Mouse (Mus musculus) urinary bladder, postnatal 4 days (tissue): Measurements from ENCODE around the gene Gm28539.
A peak's percentile ranks its signal among the peaks of the same experiment; 100 is the strongest.

Experiments
- DNase-seq, 2 experiments: peaks; one replicate each; pipeline ENCODE4 v3.0.0; 2021 to 2022; ENCODE audit warnings: low spot score in 2 of 2

Gm28539 gene

DNA sequence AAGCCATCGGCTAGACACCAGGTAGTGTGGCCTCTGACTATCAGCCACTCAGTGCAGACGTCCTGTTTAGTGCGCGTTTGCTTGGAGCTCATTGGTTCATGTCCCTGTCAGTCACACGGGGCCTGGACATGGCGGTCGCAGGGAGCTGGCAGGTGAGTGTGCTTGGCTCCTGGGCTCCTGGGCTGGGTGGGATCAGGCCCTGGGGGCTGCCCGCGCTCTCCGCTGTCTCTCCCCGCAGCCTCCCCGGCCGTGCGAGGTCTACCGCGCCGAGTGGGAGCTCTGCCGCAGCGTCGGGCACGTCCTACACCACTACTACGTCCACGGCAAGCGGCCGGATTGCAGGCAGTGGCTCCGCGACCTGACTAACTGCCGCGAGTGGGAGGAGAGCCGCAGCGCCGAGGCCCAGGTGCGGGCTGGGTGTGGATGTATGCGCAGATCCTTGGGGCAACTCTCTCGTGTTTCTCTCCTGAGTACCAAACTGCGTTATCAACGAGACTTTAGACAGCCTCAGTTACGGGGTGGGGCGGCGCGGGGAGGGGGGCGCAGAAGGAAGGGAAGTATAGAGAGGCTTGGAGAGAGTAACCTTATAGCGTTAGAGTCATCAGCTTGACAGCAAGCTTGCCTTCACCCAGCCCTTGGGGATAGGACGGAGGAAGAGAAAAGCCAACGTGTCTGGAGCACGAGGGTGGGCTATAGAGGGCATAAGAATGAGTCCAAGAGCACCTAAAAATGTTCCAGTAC is at the start of gene Gm28539, which contains the start of gene 2510002D24Rik:
Gene Gm28539 (plus strand): TSS at position 117 of the 741 bp plus-strand sequence.
Gene 2510002D24Rik (plus strand): TSS at position 111 of the 741 bp plus-strand sequence.
- DNase-seq = peak; percentile 83 to 93

DNA sequence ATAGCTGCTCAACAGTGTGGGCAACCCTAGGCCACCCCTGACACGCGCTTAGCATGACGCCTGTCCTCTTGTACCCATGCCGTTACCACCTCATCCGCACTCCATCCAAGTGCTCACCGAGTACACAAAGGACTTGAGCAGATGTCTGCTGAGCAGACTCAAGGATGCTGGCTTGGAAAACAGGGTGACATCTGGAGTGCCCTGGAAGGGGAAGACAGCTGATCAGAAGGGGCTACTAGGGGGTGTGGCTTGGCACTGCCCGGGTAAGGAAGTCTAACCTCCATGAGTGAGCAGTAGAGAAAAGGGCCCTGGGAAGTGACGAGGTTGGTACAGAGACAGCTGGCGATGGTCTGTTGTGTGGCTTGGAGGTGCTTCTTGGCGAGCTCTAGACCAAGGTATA is 49.7 kb upstream of the Gm28539 start:
- no peak for DNase-seq

DNA sequence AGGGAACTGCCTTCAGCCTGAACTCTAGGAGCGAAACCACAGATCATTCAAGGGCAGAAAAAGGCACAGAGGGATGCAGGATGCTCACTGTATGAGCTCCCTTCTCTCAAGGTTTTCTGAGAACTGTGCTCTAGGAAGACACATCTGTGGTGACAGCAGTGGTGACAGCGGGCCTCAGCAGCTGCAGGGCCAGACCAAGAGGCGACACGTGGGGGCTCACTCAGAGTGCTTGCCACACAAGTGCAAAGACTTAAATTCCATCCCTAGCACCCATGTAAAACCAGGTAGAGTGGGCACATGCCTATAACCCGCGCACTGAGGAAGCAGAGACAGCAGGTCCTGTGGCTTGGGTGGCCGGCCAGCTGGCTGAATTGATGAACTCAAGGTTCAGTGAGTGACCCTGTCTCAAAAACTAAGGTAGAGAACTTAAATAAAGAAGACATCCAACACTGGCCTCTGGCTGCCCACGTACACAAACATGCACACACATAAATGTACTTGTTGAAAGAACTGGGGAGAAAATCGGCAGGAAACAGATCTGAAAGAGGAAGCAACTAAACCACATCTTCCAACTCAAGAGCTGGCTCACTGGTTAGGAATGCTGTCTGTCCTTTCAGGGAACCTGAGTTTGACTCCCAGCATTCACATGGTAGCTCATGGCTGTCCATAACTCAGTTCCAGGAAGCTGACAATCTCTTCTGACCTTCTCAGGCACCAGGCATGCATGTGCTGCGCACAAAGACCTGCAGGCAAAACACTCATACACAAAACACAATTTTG is 47.6 kb upstream of the Gm28539 start:
- no peak for DNase-seq

DNA sequence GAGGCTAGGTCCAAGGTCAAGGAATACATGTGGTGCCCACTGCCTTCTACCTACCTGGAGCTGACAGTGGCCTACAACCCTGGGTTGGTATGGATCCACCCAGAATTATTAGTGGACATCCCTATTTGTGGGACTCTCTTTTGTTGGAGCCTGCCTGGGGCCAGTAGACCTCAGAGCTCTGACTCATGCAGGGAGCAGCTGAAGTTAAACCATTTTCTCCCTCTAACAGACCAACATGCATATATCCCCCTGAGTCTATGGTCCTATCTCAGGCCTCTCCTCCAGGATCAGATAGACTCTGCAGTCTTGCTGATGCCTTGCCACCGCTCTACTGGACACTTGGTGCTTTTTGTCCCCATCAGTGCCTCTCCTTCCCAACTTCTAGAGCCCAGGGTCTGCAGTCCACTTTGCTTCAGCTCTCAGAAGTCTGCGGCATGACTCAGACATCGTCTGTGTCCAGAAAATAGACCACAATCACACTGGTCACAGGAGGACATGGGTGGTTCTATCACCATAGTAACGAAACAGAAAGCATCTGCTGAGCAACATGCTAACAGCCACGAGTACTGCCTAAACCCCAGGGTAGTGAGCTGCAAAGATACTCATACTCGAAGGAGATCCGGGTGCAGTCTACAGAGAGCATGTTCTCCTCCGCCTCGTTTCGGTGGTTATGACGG is 41.0 kb upstream of the Gm28539 start:
- no peak for DNase-seq

DNA sequence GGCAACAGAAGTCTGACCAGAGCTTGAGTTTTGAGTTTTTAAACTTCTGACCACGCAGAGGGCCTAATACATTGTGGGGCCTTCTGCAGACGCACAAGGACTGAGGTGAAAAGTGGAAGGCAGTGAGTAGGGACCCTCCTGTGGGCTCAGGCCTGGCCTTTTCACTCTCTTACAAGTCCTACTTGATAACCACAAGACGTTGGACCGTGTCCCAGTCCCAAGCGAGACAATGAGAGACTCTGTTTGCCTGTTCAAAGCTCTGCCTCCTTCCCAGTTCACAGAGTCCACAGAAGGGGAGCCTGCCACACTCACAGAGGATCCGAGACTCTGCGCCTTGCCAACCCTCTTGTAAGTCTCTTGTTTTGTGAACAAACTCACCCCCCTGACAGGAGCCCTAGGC is 39.7 kb upstream of the Gm28539 start:
- DNase-seq = no peak

DNA sequence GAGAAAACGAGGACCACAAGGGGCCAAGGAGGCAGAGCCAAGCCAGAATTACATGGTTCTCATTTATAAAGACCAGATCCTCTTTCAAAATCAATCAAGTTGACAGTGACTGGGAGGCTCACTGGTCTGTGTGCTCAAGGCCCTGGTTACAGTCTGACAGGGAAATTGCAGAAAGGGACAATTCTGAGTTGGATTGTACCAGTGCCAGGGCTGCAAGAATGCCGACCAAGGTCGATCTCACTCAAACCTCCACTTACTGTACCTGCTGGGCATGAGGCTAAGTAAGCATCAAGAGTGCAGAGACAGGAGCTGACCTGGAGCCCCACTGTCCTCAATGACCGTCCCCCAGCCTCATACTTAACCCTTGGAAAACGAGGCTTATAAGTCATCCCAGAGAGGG is 38.2 kb upstream of the Gm28539 start:
- no peak for DNase-seq

DNA sequence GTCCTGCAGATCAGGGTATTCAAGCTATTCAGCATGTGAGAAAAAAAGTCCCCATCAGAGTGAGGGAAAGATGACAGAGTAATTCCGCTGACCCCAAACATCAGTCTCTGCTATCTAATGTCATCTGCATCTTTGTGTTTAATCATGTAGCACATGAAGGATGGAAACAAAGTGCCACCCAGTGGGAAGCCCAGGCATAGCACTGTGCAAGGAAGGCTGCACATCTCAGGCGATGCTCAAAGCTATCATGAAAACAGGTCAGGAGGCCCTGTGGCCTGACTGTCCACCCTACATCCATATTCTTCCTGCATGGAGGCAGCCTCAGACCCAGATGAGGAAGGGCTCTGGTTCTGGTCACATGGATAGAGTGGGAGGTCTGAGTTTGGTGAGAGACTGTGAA is 37.5 kb upstream of the Gm28539 start:
- no peak for DNase-seq

DNA sequence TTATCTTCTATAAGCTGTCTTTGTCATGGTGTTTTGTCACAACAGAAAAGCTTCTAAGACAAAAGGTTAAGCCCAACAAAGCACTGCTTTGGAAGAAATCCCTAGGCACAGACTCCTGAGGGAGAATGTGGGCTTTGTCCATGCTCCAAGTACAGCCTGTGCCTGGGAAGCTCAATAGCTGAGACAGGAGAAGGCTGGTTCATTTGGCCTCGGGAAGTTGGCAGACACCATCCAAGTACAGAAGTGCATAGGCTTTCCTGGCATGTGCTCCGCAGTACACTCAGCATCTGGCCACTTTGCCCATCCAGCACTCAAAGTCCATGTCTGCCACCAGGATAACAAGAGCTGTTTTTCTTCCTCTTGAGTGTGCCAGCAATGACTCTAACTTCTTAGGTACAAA is 30.6 kb upstream of the Gm28539 start:
- DNase-seq = no peak

DNA sequence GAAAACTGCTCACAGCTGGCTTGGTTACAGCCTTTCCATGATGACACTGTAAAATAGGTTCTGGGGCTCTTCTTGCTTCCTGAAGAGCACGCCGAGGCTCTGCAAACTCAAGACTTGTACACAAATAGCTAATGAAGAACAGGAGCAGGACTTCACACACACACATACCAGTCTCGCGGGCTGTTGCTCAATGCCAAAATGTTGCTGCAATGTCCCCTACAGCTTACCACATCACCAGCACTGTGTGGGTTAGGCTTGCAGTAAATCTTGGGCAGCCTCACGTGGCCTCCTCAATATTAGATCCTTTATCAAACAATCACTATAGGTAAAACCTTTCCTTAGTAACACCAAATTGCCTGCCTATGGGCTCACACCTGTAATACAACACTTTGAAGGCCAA is 27.4 kb upstream of the Gm28539 start:
- no peak for DNase-seq

DNA sequence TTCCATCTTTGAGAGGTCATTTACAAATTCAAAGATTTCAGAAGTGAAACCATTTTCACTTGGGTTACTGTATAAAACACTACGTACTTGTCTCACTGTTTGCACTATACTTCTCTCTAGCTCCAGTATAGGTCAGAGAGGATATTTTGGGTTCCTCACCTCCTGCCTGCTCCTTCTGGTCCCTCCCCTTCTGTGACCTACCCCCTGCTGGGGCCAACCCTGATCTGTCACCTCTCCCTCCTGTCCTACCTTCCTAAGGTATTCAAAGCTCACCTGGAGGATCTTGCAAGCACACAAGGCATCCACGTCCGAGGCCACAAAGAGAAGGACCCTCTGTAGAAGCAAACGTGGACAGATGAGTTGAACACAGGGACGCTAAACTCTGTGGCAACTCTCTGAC is 25.4 kb upstream of the Gm28539 start:
- DNase-seq = no peak

DNA sequence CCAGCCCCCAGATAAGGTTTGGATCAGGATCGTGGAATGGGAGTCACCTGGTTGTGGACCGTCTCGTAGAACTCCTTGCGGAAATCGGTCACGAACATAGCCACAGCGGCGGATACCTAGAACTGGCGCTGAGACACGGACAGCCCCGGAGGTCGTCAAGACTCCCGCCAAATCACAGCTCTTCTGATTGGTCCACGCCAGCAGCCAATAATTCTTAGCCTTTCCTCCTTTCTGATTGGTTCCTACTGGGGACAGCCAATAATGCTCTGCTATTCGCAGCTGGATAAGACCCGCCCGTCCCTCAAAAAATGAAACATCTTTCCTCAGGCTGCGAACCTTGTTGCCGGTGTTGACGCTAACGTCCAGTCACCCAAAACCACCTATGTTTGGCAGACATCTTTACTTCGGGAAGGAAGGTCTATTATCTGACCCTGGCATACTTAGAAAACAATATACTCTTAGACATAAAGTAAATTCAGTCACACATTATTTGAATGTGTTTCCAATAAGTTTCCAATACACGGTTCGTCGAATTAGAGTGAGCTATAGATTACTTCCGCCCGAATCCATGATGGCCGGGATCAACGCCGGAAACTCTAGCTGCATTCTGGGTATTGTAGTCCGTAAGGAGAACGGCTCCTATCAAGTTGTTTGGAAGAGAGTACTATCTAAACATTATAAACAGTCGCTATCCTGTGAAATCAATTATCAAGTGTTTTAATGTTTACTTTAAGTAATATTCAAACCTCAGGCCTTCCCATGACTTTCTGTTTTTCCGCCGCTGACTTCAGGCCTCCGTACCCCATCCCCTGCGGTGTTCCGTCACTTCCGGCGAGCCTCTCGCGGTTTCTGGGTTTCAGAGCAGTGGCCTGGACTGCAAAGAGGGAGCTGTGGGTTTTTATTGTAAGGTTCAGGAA is 24.7 kb upstream of the Gm28539 start, which contains the start of the genes Ufd1 and Cdc45:
Gene Ufd1 (plus strand): TSS at position 312 of the 917 bp plus-strand sequence.
Gene Cdc45 (minus strand): TSS at position 520 of the 917 bp plus-strand sequence.
- peak; percentile 80 to 87 for DNase-seq

DNA sequence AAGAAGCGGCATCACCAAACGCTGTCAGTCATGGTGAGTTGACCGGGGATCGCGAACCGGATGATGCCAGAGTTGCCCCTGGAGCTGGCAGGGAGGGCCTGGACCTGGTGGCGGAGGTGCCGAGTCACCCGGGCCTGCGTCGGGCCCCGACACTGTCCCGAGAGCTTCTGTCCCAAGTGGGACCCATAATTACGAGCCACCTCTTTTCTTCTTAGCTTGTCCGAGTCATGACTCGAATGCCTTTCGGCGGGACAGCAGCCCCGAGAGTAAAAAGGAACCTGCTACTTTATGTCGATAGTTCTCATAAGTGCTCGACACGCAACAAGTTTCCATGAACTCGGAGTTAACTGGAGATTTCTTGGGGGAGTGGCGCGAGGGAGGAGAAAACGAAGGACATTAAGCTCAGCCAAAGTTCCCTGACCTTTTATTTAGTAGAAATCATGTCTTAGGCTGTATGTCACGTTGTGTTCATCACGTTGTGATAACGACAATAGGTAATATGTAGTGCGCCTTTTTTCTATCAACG is 23.9 kb upstream of the Gm28539 start:
- no peak for DNase-seq

DNA sequence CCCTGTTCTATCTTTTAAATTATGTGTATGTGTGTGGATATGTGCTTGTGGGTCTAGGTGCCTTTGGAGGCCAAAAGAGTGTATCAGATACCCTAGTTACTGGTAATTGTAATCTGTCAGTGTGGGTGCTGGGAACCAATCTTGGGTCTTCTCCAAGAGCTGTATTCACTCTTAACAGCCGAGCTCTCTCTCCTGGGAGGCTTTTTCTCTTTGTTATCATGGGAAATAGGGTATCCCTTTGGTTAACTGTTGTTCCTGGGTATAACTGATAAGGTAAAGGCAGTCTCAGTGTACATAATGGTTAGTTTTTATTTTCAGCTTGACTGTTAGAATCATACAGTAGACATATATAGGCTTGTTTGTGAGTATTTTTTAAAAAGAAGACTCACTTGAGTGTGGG is 14.0 kb upstream of the Gm28539 start:
- no peak for DNase-seq

DNA sequence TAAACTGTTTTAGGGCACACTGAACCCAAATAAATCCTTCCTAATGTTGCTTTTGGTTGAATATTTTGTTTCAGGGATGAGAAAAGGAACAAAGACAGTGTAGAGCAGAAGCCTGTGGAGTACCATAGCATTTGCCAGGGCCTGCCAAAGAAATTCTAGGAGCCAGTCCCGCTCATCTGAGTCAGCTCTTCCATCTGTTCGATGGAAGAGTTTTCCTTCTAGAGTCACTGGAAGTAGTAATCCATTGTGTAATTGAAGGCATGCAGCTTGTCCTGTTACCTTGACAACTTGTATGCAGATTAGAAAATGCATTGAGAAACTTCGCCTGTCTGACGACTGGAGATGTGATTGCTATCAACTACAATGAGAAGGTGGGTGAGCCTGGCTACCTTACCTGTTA is 13.5 kb upstream of the Gm28539 start:
- no peak for DNase-seq

DNA sequence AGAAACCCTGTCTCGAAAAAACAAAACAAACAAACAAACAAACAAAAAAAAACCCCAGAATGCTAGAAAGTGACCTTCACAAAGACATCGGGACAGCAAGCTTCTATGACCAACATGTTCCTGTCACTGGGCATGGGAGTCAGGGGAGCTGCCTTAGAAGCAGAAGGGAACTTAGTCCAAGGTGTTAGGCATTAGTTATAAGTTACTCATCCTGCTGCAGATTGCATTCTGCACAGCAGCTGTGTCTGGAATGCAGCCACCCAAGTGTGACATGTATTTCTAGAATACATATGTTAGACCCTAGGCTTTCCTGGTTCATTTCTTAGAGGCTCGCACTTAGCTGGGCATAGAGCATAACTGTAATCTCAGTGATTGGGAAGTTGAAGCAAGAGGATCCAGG is 7.8 kb upstream of the Gm28539 start:
- no peak for DNase-seq

DNA sequence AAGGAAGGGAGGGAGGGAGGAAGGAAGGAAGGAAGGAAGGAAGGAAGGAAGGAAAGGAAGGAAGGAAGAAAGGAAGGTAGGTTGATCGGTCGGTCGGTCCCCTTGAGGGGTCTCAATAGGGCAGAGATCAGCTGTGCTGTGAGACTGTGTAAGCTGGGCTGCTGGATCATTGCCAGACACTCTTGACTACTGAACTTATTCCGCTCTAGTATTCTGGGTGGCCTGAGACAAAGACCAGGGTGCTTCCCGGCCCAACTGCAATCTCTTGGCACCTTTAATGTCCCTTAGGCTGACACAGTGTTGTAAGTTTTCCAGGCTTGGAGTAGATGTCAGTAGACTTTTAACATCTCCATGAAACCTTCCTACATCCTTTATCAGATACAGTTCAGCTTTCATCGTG is 7.3 kb upstream of the Gm28539 start:
- DNase-seq = no peak

DNA sequence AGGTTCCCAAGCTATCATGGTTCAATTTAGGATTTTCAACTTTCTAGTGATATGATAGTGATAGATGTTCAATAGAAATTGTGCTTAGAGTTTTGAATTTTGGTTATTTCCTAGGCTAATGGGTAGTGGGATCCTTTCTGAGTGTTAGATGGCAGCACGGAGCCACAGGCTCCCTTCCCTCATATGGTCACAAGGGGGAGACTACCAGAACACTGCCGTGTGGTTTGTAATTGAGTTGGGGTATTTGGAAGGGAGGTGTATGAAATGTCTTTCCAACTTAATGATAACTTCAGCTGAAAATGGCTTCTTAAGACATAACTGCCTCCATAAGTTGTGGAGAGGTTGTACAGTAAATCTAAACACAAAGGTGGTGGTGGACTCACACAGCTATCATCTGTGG is 2.9 kb upstream of the Gm28539 start:
- DNase-seq = no peak

DNA sequence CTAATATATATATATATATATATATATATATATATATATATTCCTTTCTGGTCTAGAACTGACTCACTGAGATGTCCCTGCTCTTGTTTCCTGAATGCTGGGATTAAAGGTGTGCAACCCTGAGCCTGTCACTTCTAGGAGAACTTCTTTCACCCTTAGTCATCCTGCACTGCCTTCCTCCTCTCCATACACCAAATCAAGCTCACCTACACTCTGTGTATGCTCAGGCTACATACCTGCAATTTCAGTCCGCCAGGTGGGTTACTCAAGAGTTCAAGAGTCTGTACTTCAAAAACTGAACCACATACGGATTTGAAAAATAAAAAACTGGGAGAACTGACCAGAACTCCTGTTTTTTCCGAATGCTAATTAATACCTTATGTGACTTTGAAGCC is 314 bp upstream of the Gm28539 start:
- no peak for DNase-seq

DNA sequence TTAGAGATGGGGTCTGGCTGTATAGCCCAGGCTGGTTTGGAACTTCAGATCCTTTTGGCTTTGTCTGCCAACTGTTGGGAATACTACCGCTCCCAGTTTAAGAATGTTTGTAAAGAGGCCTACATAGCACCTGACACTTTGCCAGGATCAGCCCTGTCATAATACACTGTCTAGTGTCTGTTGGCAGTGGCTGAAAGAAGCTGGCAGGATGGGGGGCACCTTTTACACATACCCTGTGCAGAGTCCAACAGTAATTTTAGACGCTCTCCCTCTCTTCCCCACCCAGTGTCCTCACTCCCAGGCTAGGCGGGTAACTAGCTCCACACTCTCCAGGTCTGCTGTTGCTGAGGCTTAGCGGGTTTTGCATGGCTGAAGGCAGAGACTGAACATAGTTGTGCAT is 2.0 kb downstream of the Gm28539 start:
- no peak for DNase-seq

DNA sequence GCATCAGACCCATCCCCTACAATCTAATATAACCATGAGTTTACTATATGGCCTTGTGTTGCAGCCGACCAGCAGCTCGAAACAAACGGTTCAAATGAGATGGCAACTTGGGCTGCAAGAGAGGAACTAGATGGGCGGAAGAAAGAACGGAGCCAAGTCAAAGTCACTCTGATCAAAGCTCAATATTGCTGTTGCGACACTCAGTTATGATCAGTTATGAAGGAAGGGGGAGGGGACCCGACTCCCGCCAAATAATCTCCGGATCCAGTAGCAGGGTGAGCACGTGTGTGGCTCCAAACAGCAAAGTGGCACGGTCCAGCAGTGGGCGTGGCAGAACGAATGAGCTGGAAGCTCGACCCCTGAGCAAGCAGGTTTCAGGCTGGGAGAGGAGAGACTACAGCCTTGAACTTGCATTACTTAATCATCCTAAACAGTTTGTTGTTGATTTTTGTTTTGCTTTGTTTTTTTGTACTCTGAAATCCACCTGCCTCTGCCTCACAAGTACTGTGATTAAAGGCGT is 10.0 kb downstream of the Gm28539 start:
- DNase-seq = no peak
